Mouse (Mus musculus) intestine, embryonic 15.5 days (tissue): ENCODE results near the gene Zfp976. TPM values are rescaled to one million over a fixed set of nuclear protein-coding genes. Genes with fewer than 3 reads are reported as not detected.

Source experiments
- polyA plus RNA-seq: library from polyadenylated mRNA; unstranded; fragments of >200 nt; fragmentation: Nextera tagmentation; extraction: Ambion mirVana; gene quantifications from 2 replicates; pipeline ENCODE4 v1.2.1, GENCODE M21; 2015

The Zfp976 gene
- polyA plus RNA-seq, 1 experiment from 2014 or later, result 3.8 TPM

Other genes with a start within 250 kb of the Zfp976 start
- not detected in 2 replicates for gene 4933421I07Rik, start 194.5 kb downstream of the Zfp976 start, polyA plus RNA-seq
- gene Zfp141, start 136.8 kb downstream of the Zfp976 start, polyA plus RNA-seq, result 8.3 and 8.4 TPM in 2 replicates
- gene Gm21028, start 64.0 kb downstream of the Zfp976 start, polyA plus RNA-seq, result not detected in 2 replicates
- gene Zfp977, start 50.0 kb downstream of the Zfp976 start, polyA plus RNA-seq, result 1.5 and 2.0 TPM in 2 replicates
- 6.0 and 6.9 TPM in 2 replicates for gene Zfp975, start 50.2 kb upstream of the Zfp976 start, polyA plus RNA-seq
- not detected in 2 replicates for gene Gm17067, start 84.4 kb upstream of the Zfp976 start, polyA plus RNA-seq
- not detected in 2 replicates for gene Vmn2r62, start 150.9 kb upstream of the Zfp976 start, polyA plus RNA-seq
- not detected in 2 replicates for gene Gm2381, start 224.6 kb upstream of the Zfp976 start, polyA plus RNA-seq